Mouse (Mus musculus): ENCODE measurements around the gene Pik3cb.

Gene Pik3cb

DNA sequence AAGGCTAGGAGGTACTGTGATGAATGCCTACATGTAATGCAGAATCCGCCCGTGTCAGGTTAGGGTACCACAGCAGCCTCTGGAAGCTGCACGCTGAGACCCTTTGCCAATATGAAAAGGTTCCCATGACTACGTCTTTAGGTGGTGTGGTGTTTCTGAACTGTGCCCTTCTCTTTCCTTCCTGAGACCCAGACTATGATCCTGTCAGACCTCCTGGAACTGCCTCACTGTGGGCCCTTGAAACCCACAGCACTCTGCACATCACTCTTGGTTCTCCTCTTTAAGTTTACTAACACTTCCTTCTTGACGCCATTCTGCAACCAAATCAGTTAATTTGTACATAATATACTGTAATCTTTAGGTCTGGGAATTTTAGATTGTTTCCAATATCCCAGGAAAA lies 58.7 kb downstream of the Pik3cb start:
- DNase-seq (ENCODE audit: low read depth, low spot score) = no peak

DNA sequence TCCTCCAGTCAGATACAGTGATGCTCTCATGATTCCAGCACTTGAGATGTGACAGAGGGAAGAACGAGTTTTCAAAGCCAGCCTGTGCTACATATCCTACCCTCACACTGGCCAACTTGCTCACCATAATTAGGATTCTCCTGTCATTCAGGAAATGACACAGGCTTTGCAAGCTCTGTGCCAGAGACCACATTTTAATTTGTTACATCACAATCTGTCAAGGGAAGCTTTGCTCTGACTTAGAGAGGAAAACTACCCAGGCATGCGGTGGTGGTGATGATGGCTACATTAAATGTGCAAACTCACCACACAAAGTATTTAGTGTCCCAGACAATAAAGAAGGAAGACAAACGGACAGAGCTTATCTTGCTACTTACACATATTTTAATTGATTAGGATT lies 59.1 kb downstream of the Pik3cb start:
- no peak for DNase-seq (ENCODE audit: low read depth, low spot score)

DNA sequence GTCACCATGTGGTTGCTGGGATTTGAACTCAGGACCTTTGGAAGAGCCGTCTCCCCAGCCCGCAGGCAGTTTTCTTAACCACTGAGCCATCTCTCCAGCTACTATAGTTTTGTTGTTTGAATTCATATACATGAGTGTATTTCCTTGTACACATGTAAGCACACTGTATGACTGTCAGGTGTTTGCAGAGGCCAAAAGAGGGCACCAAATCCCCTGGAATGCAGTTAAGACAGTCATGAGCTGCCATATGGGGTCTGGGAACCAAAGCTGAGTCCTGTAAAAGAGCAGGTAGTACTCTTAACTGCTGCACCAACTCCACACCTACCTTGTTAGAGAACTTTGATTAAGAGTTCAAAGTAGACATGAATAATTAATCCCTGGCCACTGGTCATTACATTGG lies 59.8 kb downstream of the Pik3cb start:
- DNase-seq (ENCODE audit: low read depth, low spot score) = no peak

DNA sequence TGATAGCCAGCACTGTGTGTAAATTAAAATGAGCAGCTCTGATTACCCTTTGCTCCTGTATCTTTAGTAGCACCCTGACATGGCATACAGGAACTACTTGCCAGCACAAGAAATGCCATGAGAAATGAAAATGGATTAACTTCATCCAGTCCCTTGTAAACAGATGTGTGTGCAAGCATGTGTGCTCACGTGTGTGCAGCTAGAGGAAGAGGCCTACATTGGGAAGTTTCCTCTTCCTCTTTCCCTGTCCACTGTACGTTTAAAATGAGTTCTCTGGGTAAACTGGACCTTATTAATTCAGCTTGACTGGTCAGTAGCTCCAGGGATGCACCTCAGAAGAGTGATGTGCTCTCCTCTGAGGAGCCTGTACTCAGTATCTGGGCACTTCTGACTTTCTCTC lies 66.0 kb downstream of the Pik3cb start:
- DNase-seq (ENCODE audit: low read depth, low spot score) = no peak

DNA sequence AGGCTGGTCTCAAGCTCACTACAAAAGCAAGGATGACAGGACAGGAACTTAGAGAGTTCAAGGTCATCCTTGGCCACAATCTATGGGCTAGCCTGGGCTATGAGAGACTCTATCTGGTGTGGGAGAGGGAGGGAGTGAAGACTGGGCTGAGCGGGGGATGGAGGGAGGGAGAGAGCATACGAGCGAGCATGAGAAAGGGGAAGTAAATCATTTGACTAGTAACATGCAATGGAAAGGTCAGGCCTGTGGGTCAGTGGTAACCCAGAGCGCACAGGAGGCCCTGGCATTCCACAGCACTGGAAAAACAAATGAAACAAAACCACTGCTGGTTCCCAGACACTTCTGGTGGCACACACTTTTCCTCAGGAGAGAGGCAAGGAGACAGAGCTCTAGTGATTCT lies 67.9 kb downstream of the Pik3cb start:
- no peak for DNase-seq (ENCODE audit: low read depth, low spot score)

DNA sequence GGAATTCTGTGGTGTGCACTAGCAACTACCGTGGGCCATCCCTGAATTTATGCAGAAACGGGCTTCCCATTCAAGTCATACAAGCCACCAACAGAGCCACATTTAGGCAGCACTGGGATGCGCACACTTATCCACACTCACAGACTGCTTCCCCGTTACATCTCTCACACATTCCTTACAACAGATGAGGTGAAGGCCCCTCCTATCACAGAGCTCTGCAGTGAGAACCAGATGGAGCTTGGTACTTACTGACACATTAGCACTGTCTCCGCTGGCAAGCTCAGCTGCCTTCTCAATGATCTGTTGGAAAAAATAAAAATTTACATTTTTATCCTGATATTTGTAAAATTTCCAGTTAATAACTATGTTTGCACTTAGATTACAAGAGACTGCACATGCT lies 75.1 kb downstream of the Pik3cb start:
- DNase-seq (ENCODE audit: low read depth, low spot score) = no peak

DNA sequence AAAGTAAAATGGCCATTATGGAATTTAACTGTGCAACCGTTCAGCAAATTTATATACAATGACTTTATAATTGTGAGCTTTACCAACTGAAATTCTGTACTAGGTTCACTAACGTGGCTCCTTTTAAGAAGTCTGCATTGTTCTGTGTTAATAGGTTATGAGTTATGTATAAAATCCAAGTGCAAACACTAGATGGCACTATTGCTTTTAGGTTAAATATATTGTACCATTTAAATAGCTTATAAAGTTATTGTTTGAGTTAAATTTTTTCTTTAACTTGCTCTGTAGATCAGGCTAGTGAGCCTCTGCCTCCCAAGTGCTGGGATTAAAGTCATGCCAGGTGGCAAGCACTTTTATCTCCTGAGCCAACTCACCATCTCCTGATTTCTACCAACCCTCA lies 76.2 kb downstream of the Pik3cb start:
- DNase-seq (ENCODE audit: low read depth, low spot score) = no peak

DNA sequence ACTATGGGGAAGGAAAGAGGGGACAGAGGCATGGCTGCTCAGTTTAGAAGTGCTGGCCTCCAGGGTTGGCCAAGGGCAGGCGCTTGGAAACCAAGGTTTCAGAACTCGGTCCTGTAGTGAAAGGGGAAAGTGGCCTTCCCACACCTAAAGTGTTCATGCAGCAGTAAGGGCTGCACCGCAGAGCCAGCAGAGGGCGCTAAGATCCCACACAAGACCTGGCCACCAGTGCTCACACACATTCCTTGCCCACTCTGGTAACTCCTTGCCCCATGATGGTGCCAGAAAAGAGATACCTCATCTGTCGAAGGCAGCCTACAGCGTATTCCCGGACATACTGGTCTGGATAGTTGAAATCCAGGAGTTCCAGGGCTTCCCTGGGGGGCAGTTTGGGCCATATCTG lies 77.9 kb downstream of the Pik3cb start:
- peak; percentile 46 for DNase-seq (ENCODE audit: low read depth, low spot score)

DNA sequence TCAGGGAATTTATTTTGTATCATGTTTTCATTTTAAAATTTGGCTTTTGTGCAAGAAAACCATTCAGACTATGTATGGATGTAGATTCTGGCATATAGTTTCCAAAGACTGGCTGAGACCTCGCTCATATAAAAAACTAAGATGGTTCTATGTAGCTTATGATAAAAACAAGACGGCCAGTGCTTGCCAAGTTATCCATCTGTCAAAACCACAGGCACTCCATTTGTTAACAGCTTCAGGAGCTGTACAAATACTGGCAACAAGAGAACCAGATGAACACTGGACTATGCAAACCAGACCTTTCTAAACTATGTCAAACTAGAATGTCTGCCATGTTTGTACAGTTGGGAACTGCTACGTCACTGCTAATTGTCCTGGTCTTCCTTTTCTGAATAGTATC lies 82.7 kb downstream of the Pik3cb start:
- DNase-seq (ENCODE audit: low read depth, low spot score) = no peak

DNA sequence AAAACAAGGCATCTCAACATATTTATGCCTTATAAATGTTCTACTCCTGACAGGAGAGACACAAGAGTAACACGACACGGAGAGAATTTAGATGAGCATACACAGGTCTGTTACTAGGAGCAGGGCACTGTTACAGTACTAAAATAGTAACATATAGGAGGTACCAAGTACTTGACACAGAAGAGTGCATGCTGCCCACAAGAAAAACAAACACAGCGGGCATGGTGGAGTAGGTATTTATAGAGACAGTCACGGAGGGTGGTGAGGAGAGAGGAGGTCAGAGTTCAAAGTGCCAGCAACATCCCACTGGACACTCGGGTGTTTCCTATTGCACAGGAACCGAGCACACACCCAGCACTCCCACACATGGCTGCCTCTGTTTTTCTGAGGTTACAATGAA lies 90.7 kb downstream of the Pik3cb start:
- DNase-seq (ENCODE audit: low read depth, low spot score) = no peak

DNA sequence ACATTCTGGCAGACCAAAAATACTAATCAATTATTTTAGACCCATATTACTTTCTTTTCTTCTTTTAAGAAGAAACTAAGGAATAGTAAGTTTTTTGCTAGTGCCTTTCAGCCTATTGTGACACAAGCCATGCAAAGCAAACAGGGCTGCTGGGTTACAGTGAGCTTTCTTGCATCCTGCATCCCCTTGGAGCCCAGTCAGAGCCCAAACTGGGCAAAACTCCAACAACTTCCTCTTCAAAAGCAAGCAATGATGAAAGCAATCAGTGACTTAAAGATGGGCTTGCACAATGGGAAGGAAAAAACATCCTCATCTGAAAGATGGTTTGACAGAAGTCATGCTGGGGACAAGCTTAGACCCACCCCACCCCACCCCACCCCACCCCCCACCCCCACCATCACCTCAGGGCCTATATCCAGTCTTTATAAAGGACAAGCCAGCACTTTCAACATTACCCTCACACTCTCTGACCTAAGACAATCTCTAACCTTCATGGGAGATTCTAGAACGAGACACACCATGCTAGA lies 91.6 kb downstream of the Pik3cb start:
- no peak for DNase-seq (ENCODE audit: low read depth, low spot score)

DNA sequence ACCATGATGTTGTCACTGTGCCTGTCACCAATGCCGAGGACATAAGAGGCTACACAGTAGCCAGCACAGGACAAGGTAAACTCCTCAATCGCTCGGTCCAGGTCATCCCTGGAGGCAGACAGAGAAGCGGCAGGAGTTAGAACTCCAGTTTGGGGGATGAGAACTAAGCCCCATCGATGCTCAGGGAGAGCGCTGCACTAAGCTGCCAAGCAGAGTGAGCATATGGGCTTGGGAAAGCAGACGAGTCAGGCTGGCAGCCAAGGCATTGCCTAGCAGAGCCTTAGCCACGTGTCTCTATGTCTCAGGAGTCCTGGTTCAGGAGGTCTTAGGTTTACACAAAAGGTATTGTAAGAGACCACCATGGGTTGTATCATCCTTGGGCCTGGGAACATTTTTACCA lies 95.7 kb downstream of the Pik3cb start:
- no peak for DNase-seq (ENCODE audit: low read depth, low spot score)

DNA sequence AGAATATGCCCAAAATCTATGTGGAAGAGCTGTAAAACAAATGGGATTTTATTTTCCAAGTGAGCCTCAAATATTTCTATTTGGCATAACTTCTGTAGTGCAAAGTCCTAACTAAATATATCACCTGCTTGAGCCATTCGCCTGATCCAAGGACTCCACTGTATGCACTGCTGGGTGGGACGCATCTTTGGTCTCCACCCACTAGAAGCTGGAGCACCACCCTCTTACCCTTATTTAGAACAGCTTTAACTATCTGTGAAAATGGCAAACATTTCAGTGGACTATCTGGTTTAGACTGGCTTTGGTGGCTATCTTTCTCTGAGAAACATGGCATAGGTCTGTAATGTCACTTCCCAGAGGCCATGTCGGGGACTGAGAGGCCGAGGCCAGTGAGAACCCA lies 97.8 kb downstream of the Pik3cb start:
- no peak for DNase-seq (ENCODE audit: low read depth, low spot score)

DNA sequence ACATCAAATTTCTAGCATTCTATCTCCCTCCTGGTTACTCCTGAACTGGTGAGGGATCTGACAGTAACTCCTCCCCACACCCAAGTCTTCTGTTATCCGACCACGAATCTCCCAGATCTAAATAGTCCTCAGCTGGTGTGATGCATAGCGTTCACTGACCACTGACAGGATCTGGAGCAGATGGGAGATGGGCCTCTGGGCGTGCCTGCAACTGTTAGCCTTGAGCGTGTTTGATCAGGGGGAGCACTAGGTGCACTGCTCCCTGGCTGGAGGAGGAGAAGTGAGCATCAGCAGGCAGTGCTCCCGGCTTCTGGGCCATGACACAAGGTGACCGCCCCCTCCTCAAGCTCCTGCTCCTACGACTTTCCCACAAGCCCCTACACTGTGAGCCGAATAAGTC lies 98.4 kb downstream of the Pik3cb start:
- no peak for DNase-seq (ENCODE audit: low read depth, low spot score)

DNA sequence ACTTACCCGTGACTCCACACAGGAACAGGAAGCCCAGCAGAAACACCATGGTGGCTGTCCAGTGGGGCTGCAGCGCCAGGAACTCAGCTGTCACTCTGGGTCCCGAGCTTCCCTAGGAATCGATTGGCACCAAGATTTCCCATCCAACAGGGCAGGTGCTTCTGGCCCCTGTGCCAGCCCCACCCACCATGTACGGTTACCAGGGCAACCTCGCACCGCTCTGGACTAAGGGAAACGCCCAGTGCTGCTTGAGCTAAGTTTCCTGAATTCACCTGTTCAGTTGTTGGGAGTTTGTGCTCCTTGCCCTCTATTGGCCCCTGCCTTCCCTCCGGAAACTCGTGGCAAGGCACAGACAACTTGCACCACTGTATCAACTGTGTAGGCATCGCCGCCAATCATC lies 104.8 kb downstream of the Pik3cb start, which contains the start of gene Gm1123:
TSS of gene Gm1123 (minus strand) at position 141 of the 400 bp plus-strand sequence.
- DNase-seq (ENCODE audit: low read depth, low spot score) = peak; percentile 42

DNA sequence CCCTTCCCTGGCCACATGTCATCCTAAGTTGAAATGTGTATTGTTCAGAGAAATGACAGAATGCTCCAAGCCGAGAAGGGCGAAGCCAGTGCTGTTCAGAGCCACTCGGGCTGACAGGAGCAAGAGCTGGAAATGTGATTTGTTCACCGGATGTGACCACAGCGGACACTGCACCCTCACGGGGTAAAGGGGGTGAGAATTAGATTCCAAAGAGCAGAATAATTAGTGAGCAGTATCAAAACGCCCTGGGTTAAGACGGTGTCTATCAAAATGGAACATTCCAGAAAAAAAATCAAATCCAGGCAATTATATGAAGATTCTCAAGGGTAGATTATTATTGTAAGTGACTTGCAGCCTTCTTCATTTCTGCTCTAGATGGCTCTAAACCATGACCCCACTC lies 106.3 kb downstream of the Pik3cb start:
- DNase-seq (ENCODE audit: low read depth, low spot score) = no peak

DNA sequence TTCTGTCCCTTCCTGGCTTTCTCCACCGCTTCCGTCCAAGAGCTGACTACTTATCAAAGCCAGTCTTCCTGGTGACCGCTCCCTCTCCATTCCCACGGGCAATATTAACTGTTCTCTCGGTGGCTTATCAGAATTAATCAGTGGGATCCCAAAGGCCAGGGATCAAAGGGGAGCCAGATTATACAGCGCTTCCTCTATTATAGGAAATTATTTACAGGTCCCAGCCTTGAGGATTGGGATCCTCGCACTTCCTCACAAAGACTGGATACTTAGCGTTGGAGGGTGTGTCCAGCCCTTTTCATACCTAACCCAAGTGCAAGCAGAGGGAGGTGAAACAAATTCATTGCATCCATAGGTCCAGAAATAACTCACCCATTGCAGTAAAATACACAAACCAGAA lies 108.4 kb downstream of the Pik3cb start:
- no peak for DNase-seq (ENCODE audit: low read depth, low spot score)

DNA sequence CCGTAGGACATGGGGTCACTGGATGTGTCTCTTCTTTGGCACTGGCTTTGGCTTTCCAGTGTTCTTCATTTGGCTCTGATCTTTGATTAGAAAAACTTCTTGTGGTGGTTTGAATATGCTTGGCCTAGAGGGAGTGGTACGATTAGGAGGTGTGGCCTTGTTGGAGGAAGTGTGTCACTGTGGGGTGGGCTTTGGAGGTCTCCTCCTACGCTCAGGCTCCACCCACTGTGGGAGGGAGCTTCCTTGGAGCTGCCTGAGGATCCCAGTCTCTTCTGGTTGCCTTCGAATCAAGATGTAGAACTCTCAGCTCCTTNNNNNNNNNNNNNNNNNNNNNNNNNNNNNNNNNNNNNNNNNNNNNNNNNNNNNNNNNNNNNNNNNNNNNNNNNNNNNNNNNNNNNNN lies 118.7 kb downstream of the Pik3cb start:
- DNase-seq (ENCODE audit: low read depth, low spot score) = no peak

DNA sequence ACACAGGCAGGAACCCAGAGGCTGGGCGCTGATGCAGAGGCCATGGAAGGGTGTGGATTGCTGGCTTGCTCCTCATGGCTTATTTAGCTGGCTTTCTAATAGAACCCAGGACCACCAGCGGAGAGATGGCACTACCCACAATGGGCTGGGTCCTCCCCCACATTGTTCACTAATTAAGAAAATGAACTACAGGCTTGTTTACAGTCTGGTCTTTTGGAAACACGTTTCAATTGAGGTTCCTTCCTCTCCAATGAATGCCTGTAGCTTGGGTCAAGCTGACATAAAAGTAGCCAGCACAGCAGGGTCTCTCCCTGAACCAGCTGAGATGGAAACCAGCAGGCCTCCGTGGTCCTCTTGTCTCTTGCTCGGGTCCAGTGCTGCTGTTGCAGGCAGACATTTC lies 119.3 kb downstream of the Pik3cb start:
- DNase-seq (ENCODE audit: low read depth, low spot score) = no peak

DNA sequence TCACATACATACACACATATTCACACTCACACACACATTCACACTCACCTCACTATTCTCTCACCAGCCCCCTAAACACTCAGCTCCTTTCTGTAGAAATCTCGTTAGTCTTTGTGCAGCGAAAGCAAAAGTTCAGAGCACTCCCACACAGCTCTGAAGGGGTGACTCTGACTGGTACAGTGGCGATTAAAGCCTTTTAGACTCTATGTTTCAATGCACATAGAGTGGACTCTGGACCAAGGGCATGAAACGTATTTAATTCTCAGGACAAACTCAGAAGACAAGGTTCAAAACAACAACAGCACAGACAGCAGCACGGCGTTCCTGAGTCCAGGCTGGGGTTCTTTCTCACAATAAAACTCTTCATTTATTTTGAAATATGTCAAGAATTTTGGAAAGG lies 122.7 kb downstream of the Pik3cb start:
- DNase-seq (ENCODE audit: low read depth, low spot score) = no peak

DNA sequence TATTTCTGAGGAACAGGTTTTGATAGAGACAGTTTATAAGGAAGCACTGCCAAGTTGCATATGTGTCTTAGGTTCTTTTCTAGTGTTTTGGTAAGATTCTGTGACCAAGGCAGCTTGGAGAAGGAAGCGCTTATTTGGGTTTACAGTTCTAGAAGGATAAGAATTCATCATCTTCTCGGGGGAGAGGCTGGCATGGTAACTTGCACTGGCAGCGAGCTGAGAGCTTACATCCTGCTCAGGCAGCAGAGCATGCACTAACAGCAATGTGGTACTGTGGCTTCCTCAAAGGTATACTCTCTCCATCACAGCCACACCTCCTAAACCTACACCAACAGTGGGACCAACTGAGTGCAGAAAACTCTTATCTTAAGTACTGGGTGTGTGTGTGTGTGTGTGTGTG lies 123.7 kb downstream of the Pik3cb start:
- no peak for DNase-seq (ENCODE audit: low read depth, low spot score)

DNA sequence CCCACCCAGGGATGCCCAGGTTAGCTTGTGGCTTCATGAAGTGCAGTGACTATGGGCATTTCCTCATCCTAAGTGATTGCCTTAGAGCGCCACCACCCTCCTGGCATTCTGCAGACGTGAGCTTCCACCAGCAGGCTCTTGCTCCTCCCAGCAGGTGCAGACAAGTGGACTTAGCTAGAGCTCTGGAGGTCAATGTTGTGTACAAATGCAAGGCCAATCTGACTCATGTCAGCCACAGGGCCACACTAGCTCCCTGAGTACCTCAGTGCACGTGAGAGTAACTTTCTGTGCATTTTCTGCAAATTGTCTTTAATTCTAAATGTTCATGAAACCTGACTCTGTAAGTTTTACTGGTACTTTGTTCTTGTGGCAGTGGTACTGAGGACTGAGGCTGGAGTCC lies 124.1 kb downstream of the Pik3cb start:
- DNase-seq (ENCODE audit: low read depth, low spot score) = no peak

DNA sequence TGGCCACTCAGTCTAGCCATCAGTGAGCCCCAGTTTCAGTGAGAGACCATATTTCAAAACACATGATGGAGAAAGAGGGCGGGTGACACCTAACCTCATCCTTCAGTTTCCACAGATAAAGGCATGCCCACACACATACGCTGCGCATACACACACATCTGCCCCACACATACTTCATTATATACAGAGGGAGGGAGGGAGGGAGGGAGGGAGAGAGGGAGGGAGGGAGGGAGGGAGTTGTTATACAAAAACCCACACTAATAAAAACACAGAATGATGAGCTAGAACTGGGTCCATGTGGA lies 130.6 kb downstream of the Pik3cb start:
- no peak for DNase-seq (ENCODE audit: low read depth, low spot score)

DNA sequence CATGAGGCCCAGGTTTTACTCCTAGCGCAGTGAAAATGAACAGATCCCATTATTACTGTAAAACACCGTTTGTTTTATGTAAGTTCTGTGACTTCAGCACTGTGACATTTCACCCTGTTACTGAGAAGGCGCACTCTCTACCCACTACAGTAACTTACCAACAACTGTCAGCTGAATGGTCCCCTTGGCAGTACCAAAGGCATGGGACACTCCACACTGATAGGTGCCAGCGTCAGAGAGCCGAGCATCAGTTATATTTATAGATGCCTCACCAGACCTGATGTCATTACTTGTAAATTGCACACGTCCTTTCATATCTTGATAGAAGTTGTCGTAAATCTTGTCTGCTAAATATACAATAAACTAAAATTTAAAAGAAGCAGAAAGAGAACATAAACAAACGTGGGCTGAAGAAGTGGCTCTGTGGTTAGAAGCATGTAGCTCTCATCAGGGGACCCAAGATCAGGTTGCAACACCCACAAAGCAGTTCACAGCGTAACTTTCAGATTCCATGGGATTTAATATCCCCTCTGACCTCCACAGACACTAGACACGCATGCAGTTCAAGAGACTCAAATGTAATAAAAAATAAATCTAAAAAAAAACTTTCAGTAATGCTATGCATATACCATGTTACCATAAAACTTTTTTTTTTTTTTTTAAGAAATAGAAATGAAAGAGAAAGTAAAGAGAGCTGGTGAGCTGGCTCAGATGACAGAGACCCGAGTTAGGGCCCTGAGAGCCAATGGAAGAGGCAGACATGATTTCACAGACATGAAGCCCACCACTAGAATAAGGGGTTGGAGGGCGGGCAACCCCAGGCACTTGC lies 131.1 kb downstream of the Pik3cb start:
- DNase-seq (ENCODE audit: low read depth, low spot score) = no peak

Data from WW6 (cell line).